Mouse (Mus musculus) G1E (cell line): ENCODE measurements around the gene Ddx54. TPM values are rescaled to one million over a fixed set of nuclear protein-coding genes. Genes with fewer than 3 reads are reported as not detected.

Experiments
- ATAC-seq: 2 replicates; pipeline ENCODE4 v1.8.0; 2016; ENCODE audit warnings: mild to moderate bottlenecking; ENCODE audit not compliant: insufficient number of reproducible peaks, poor library complexity, low FRiP score, severe bottlenecking; ENCODE audit errors: extremely low read depth
- DNase-seq: peaks from one replicate; pipeline ENCODE4 v3.0.0; 2012; ENCODE audit warnings: low spot score
- H3K27me3 ChIP-seq: 2 replicates; pipeline ENCODE4 v1.6.1; 2012; ENCODE audit warnings: mild to moderate bottlenecking, low read length, inconsistent platforms; ENCODE audit not compliant: insufficient read depth
- H3K36me3 ChIP-seq: replicated peaks from 2 replicates; pipeline ENCODE3; 2012; ENCODE audit warnings: mild to moderate bottlenecking, inconsistent platforms
- H3K4me1 ChIP-seq: 2 replicates; pipeline ENCODE4 v1.6.1; 2012; ENCODE audit warnings: low read depth, low read length, inconsistent platforms, mixed read lengths; ENCODE audit not compliant: insufficient read depth
- H3K4me3 ChIP-seq: 2 replicates; pipeline ENCODE4 v1.5.1; 2012; ENCODE audit warnings: low read depth, mild to moderate bottlenecking, inconsistent platforms, low read length, moderate library complexity, mixed read lengths
- H3K9me3 ChIP-seq: replicated peaks from 2 replicates; pipeline ENCODE4 v1.6.1; 2012; ENCODE audit warnings: inconsistent platforms
- CTCF ChIP-seq: IDR thresholded peaks from 2 replicates; pipeline ENCODE4 v1.5.1; 2012; ENCODE audit warnings: low read depth, low read length, inconsistent platforms, mixed read lengths
- GATA1 ChIP-seq: IDR thresholded peaks from 2 replicates; pipeline ENCODE4 v1.6.1; 2012; ENCODE audit warnings: borderline replicate concordance, low read length, inconsistent platforms, mixed read lengths
- GATA2 ChIP-seq: IDR thresholded peaks from 2 replicates; pipeline ENCODE4 v1.6.1; 2012; ENCODE audit warnings: low read depth, low read length, inconsistent platforms, borderline replicate concordance
- POLR2AphosphoS5 ChIP-seq: IDR thresholded peaks from 2 replicates; pipeline ENCODE4 v1.6.1; 2012; ENCODE audit warnings: low read depth, low read length, inconsistent platforms; ENCODE audit not compliant: insufficient replicate concordance
- TAL1 ChIP-seq: conservative IDR thresholded peaks from 2 replicates; pipeline ENCODE4 v1.6.1; 2012; ENCODE audit warnings: low read depth, low read length, inconsistent platforms, mixed read lengths
- polyA plus RNA-seq: library from polyadenylated mRNA; stranded (reverse); fragments of >175 nt; gene quantifications from 2 replicates; pipeline ENCODE4 v1.2.3, GENCODE M21; 2012
- total RNA-seq, 2 experiments: library from RNA; stranded (forward) in 1 of 2; stranded (reverse) in 1 of 2; fragments of 200-1000 nt in 1 of 2; fragments of >200 nt in 1 of 2; fragmentation: Nextera tagmentation in 1 of 2; gene quantifications; 2 replicates each; pipeline ENCODE4 v1.2.3; 2014 to 2017

The Ddx54 gene
- total and polyA plus RNA-seq, 3 experiments = 24.3 to 103 (median 31.5) TPM

DNA sequence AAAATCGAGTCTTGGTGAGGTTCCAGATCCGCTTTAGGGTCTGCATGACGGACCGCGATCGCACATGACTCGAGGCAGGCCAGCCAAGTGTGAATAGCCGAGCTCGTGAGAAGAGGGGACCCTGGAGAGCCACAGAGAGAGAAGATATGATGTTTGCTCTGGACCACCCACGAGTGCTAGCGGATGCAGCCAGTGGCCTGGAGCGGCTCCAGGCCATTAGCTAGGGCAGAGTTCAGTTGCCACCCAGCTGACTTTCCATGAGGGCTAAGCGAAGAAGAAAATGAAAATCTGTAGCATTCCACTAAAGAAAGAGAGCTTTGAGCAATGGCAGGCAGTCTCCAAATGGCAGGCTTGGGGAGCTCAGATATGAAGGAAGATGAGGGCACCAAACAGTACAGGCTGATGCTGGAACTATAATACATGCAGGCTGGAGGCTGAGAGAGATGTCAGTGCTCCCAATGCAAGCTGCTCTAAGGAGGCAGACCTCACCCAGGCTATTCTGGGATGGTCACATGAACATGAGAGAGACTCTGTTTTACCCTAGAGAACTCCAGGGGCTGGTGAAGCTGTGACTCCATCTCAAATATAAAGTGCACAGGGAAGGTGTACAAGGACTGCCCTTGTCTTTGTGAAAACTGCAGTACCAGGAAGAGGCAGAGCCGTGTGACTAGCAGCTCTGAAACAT, 41.3 kb upstream of the Ddx54 start:
- Histone ChIP-seq H3K36me3 (peaks cover 89% of the 10 kb centered on the region), H3K27me3 (no peaks in the 10 kb centered on the region), H3K9me3 (no peaks in the 10 kb centered on the region), H3K4me3 (no peak overlapping the region), H3K4me1 (peaks cover 20% of the 10 kb centered on the region)
- DNase-seq (no peak), ATAC-seq (no peak)
- TF ChIP-seq TAL1 (no peak), POLR2AphosphoS5 (no peak), GATA2 (no peak), GATA1 (no peak), CTCF (no peak)

DNA sequence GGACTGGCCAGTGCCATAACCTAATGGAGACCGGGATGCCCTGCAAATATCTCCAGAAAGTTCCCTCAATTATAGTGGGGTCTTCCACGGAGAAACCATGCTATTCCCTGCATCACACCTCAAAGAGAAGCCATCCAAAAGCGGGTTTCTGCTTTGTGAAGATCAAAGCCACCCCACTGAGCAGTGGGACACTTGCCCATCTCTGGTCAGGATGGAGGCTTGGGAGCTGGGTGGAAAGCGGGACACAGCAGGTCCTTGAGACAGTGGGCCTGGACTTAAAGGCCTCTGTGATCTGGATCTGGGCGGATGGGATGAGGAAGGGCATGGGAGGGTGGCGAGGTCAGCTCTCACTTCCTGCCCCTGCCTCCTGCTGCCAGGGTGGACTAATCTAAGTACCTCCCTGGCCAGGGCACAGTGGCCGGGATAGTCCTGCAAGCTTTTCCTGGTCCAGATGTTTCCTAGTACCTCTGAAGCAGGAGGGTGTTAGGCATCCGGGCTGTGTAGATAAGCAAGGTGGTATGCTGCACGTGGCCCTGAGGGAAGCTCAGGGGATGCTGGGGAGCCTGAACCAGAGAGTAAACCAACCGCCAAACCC, 38.0 kb upstream of the Ddx54 start:
- H3K36me3 ChIP-seq = peaks cover 86% of the 10 kb centered on the region
- no peak for TF ChIP-seq TAL1
- no peak for TF ChIP-seq POLR2AphosphoS5
- TF ChIP-seq GATA2 = no peak
- no peak for TF ChIP-seq CTCF
- TF ChIP-seq GATA1 = no peak
- no peaks in the 10 kb centered on the region for H3K9me3 ChIP-seq
- peaks cover 50% of the 10 kb centered on the region for H3K4me1 ChIP-seq
- ATAC-seq = no peak
- H3K4me3 ChIP-seq = no peak overlapping the region
- DNase-seq = no peak
- H3K27me3 ChIP-seq = no peaks in the 10 kb centered on the region

DNA sequence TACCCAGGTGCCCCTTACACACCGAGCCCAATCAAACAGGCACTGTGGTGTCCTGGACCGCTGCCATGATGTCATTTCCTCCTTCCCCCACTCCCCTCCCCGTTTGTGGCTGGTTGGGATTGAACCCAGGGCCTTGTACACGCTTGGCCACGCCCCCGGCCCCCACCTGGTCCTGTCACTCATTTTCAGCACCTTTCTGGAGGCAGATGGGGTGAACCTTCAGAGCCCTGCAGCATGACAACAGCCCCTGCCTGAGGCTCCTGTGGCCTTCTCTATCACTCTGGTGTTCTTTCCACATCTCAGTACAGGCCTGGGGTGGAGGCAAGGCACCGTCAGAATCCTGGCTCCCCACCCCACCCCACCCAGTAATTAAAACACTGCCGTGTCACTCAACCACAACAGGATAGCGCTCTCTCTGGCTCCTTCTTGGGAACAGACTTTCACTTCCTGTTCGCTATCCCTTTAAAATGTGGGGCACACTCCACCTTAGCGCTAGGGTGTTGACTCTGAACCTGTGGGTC, 35.7 kb upstream of the Ddx54 start:
- no peak for TF ChIP-seq GATA1
- no peak for TF ChIP-seq CTCF
- no peak for TF ChIP-seq TAL1
- TF ChIP-seq POLR2AphosphoS5 = no peak
- TF ChIP-seq GATA2 = no peak
- no peaks in the 10 kb centered on the region for H3K9me3 ChIP-seq
- peaks cover 46% of the 10 kb centered on the region for H3K4me1 ChIP-seq
- H3K4me3 ChIP-seq = peak overlapping the region; percentile 41; the same call in 1 of the 2 replicates
- H3K27me3 ChIP-seq = no peaks in the 10 kb centered on the region
- ATAC-seq (no peak; the same call in 1 of the 2 replicates), DNase-seq (no peak)
- H3K36me3 ChIP-seq = peaks cover 86% of the 10 kb centered on the region

DNA sequence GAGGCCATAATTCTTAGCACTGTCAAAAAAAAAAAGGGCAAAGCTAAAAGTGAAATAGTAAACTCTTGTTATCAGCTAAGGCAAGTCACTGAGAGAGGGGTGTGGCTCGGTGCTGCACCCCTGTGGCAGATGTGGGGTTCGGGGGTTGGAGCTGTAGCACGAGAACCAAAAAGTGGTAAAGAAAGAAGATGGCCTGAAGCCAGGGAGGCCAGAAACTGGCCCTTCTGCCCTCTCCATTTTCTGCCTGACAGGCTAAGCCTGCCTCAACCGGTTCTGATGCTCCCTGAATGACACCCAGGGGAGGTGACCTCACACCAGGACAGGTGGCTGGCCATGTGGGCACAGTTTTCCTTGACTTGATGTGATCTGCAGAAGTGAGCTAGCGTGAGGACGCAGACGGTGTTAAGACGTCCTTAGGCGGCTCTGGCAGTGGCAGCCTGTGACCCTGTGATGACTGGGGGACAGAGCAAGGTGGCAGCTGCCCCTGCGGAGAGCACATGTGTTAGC, 34.6 kb upstream of the Ddx54 start:
- DNase-seq (peak; percentile 71), ATAC-seq (peak; percentile 77)
- no peaks in the 10 kb centered on the region for H3K9me3 ChIP-seq
- TF ChIP-seq GATA1 (no peak), GATA2 (no peak), POLR2AphosphoS5 (no peak), CTCF (no peak), TAL1 (no peak)
- peaks cover 85% of the 10 kb centered on the region for H3K36me3 ChIP-seq
- H3K27me3 ChIP-seq = no peaks in the 10 kb centered on the region
- H3K4me3 ChIP-seq = peak overlapping the region; percentile 62; the same call in 1 of the 2 replicates
- H3K4me1 ChIP-seq = peaks cover 46% of the 10 kb centered on the region

DNA sequence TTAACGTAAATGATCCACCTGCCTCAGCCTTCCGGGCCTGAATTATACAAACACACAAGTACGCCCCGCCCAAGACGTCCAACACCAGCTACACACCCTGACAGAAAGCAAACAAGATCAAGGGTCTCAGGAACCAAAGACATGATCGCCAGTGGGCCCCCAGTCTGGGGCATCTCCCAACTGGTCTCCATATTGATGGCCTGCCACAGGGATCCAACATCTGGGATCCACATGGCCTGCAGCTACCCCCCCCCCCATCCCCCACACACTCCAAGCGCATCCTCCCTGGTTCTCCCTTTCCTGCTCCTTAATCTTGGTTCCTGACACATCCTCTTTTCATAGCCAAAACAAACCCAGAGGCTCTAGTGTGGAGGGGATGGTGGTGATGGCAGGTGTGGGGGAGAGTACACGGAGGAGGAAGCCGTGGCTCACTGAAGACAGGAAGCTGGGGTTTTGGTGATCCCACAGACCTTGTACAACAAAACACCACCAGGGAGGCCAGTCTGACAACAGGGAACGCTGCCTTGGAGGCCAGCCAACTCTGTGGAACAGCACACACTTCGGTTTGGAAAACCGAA, 33.9 kb upstream of the Ddx54 start:
- TF ChIP-seq GATA1 (no peak), GATA2 (no peak), TAL1 (no peak), CTCF (no peak), POLR2AphosphoS5 (no peak)
- peaks cover 85% of the 10 kb centered on the region for H3K36me3 ChIP-seq
- H3K9me3 ChIP-seq = no peaks in the 10 kb centered on the region
- H3K27me3 ChIP-seq = no peaks in the 10 kb centered on the region
- peaks cover 51% of the 10 kb centered on the region for H3K4me1 ChIP-seq
- ATAC-seq (no peak), DNase-seq (no peak)
- no peak overlapping the region; the same call in 1 of the 2 replicates for H3K4me3 ChIP-seq

DNA sequence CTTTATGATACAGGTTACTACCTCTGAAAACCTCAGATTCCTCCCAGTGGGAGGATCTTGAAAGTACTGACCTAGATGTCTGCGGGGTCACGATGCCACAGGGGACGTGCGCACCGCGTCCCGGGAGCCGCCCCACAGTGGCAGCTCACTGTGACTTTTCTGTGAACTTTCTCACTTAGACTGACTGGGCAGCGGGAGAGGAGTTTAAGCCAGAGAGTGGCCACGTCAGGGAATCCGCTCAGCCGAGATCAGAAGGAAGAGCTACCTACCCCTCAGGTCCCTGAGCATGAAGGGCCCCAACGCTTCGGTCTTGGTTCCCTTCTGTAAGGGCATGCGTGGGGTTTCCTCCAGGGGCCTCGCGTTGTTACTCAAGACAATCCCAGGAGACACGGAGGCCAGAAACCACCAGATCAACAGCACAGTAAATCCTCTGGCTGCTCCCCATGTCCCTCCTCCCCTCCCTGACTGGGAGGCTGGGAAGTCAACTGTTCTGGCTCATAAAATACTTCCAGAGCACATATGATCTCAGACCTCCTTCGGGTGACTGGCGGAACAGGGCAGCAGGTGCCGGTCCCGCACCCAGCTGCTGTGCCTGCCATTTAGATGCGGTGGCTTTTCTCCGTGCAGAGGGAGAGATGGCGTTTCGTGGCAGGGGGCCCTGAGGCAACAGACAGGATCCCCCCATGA, 33.2 kb upstream of the Ddx54 start:
- Histone ChIP-seq H3K9me3 (no peaks in the 10 kb centered on the region), H3K36me3 (peaks cover 87% of the 10 kb centered on the region), H3K4me1 (peaks cover 54% of the 10 kb centered on the region), H3K4me3 (no peak overlapping the region; the same call in 1 of the 2 replicates), H3K27me3 (no peaks in the 10 kb centered on the region)
- no peak for DNase-seq
- TF ChIP-seq TAL1 = no peak
- TF ChIP-seq GATA2 = no peak
- no peak for TF ChIP-seq CTCF
- no peak for TF ChIP-seq GATA1
- no peak; the same call in 1 of the 2 replicates for TF ChIP-seq POLR2AphosphoS5
- no peak for ATAC-seq
